Mouse (Mus musculus) embryo, embryonic 10.5 days (tissue): Measurements from ENCODE around the gene Slc39a13.
"Not testable (repeated sequence)": the region's sequence is repeated elsewhere in the genome, so short reads cannot be mapped to it uniquely, and the experiment has no call there.

ENCODE experiments used
- DNase-seq: peaks from one replicate; pipeline ENCODE4 v3.0.0-alpha.2; 2015; ENCODE audit warnings: low spot score

The Slc39a13 gene

DNA sequence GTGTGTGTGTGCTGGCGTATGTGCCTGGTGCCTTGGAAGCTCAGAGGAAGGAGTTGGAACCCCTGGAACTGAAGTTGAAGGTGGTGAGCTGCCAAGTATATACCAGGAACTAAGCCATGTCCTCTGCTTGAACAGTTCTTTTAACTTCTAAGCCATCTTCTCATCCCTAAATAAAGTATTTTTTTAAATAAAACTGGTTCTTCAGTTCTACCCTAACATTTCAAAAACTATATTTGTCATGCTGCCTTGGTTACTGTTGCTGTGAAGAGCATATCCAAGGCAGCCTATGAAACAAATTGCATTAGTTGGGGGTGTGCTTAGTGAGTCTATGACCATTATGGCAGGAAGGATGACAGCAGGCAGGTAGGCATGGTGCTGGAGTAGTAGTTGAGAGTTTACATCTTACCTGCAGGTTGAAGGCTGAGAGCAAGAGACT is 45.1 kb downstream of the Slc39a13 start:
- DNase-seq: no peak

DNA sequence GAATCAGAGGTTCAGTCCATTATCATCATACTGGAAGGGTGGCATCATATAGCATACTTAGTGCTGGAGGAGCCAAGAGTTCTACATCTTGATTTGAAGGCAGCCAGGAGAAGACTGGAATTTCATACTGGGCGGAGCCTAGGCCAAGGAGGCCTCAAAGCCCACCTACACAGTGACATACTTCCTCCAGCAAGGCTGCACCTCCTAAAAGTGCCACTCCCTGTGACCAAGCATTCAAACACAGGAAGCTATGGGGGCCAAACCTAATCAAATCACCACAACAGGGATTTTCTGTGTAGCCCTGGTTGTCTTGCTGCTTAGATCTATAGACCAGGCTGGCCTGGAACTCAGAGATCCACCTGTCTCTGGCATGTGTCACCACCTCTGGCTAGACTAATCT is 46.3 kb downstream of the Slc39a13 start:
- DNase-seq: no peak

DNA sequence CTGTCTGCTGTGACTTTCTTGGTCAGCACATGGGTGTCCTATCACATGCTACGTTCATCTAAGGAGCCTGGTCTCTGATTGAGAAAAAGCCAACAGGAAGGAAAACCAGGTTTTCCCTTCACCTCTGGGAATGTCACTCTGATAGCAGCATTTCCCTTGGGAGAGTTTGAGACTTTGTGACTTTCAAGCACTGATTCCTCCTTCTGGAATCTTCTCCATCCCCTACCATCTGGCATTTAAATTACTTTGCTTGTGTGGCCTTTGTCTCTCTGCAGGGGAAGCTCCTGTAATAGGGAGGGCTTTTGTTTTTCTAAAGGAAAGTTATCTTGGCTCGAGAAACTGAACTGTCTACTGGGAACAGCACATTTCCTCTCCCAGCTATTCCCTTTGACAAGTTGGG is 47.1 kb downstream of the Slc39a13 start:
- DNase-seq: no peak

DNA sequence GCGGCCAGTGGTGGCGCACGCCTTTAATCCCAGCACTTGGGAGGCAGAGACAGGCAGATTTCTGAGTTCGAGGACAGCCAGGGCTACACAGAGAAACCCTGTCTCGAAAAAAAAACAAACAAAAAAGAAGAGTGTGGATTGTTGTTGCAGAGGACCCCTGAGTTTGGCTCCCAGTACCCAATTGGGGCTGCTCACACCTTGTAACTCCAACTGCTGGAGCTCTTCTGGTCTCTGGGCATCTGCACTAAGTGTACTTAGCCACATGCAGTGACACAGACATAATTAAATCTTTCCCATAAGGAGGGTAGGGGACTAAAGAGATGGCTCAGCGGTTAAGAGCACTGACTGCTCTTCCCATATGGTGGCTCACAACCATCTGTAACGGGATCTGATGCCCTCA is 48.0 kb downstream of the Slc39a13 start:
- DNase-seq: not testable (repeated sequence)

DNA sequence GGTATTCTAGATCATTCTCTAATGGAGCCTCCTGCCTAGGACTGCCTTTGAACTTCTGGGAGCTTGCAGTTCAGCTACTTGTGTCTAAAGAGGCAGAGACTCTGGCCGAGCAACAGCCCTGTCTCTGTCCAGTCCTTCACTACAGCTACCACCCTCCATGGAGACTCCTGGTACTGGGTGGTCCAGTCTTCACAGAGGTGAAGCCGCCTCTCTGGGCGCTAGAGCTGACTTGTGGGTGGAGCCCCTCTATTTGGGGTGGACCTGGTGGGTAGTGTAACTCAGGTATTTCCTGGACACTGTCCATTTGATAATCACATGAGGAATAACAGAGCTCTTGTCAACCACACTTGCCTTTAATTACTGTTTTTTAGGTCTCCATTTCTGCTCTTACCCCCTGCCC is 50.3 kb downstream of the Slc39a13 start:
- no peak for DNase-seq

DNA sequence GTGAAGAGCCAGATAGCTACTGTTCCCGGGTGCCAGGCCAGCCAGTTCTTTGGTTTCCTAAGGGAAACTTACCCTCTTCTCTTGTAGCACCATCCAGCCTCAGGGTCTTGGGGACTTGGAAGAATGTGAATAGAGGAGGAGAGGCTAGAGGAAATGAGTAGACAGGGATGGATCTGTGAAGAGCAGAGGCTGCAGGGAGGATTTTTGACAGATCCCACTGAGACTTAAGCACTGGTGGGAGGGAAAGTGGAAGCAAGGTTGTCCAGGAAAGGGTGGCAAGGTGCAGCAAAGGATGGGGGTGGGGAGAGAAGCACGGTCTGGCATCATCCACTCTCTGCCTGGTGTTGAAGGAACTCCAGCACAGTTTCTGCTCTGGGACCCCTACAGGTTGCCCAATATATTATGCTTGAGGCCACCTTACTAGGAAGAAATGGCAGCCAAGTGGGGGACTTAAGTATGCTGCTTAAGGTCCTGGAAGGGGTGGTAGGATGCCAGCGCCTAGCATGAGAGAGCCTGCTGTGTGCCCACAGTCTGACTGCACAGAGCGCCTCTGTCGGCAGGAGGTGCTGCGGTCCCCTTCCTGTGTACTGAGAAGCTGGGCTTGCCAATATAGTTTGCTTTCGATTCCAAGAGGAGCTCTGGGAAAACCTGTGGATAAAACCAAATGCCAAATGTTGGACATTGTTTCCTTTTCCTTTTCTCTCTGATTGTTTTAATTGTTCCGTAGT is 52.0 kb downstream of the Slc39a13 start:
- no peak for DNase-seq

GRCm38 (mm10) chr2:91015386-91015785 is 54.8 kb downstream of the Slc39a13 start:
- no peak for DNase-seq

DNA sequence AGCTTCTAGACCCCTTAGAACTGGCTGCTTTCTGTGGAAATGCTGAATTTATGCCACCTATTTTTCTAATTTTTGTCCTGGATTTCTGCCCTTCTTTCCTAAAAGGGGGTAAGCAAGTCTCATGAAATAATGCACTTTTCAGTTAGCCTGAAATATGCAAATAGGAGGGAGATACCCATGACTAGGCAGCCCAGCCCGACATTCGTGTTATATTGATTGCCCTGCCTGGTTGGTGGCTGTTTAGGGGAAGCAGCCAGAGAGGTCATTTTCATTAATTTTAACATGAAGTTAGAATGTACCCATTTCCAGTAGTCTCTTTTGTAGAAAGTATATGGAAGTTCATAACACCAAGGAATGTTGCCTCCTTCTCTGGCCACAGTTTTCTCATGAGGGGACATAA is 56.3 kb downstream of the Slc39a13 start:
- no peak for DNase-seq
